Mouse (Mus musculus) heart, embryonic 15.5 days (tissue): ENCODE results near the gene Rfc2. TPM values are rescaled to one million over a fixed set of nuclear protein-coding genes. Genes with fewer than 3 reads are reported as not detected.

ENCODE experiments used
- ATAC-seq: fragments of 200-750 bp; cut with Nextera tagmentation; replicated peaks from 2 replicates; pipeline ENCODE4 v1.8.0; 2017; ENCODE audit warnings: low read depth, moderate TSS enrichment; ENCODE audit not compliant: insufficient number of reproducible peaks, insufficient read depth, low FRiP score
- H3K27ac ChIP-seq: fragments of 300-500 bp; sonication (generic); 2 replicates; pipeline ENCODE4 v1.5.1; 2015; ENCODE audit warnings: mild to moderate bottlenecking, inconsistent platforms
- H3K27me3 ChIP-seq: fragments of 300-500 bp; sonication (generic); 2 replicates; pipeline ENCODE4 v1.6.1; 2015; ENCODE audit warnings: inconsistent platforms
- H3K36me3 ChIP-seq: fragments of 300-500 bp; sonication (generic); 2 replicates; pipeline ENCODE4 v1.6.1; 2015; ENCODE audit warnings: mild to moderate bottlenecking, inconsistent platforms
- H3K4me1 ChIP-seq: fragments of 300-500 bp; sonication (generic); replicated peaks from 2 replicates; pipeline ENCODE4 v1.6.1; 2015; ENCODE audit warnings: inconsistent platforms
- H3K4me2 ChIP-seq: fragments of 300-500 bp; sonication (generic); 2 replicates; pipeline ENCODE4 v1.6.1; 2015; ENCODE audit warnings: inconsistent platforms, mild to moderate bottlenecking, moderate library complexity
- H3K4me3 ChIP-seq: fragments of 300-500 bp; sonication (generic); 2 replicates; pipeline ENCODE4 v1.5.1; 2015; ENCODE audit warnings: mild to moderate bottlenecking, inconsistent platforms
- H3K9ac ChIP-seq: fragments of 300-500 bp; sonication (generic); 2 replicates; pipeline ENCODE4 v1.6.1; 2015; ENCODE audit warnings: mild to moderate bottlenecking, inconsistent platforms
- H3K9me3 ChIP-seq: fragments of 300-500 bp; sonication (generic); replicated peaks from 2 replicates; pipeline ENCODE4 v1.6.1; 2016; ENCODE audit warnings: inconsistent platforms
- WGBS: fragments of 180-500 bp; shearing (Covaris S2); methylation state at CpG from one replicate; pipeline ENCODE4 v1.1.7; 2015; ENCODE audit warnings: mixed read lengths; 5-methylcytosine and 5-hydroxymethylcytosine counted together
- polyA plus RNA-seq: library from polyadenylated mRNA; unstranded; fragments of >200 nt; fragmentation: Nextera tagmentation; extraction: Ambion mirVana; gene quantifications from 2 replicates; pipeline ENCODE4 v1.2.1, GENCODE M21; 2015

Rfc2 gene
- polyA plus RNA-seq, 1 experiment from 2014 or later = 156 TPM

GRCm38 (mm10) chr5:134568030-134568429 lies 13.1 kb upstream of the Rfc2 start:
- peak overlapping the region; percentile 55; the same call in 1 of the 2 replicates for H3K27ac ChIP-seq
- 67% methylated on average over 3 of the region's 3 CpGs for WGBS

DNA sequence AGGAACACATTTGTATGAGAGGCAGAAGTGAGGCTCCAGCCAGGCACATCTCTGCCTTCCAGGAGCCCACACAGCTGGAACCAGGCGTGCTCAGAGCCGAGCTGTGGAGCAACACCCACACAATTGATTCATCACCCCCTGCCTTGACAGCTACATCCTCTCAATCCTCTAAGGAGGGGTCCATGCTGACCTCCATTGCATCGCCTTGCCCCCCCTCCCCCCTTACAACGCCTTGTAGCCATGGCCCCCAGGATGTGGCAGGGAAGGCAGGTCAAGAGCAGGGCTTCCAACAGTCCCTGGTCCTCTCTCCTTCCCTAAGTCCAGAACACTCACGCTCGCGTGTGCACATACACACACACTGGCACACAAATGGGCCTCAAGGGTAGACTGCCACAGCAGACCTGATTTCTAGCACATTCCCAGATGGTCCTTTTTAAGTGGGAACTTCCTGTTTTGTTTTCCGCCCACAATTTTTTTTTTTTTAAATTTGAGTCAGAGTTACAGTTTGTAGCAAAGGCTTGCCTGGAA lies 12.1 kb upstream of the Rfc2 start:
- Histone ChIP-seq H3K9ac (no peak overlapping the region), H3K27ac (peak overlapping the region; percentile 55), H3K4me2 (no peak overlapping the region), H3K27me3 (no peaks in the 10 kb centered on the region), H3K4me1 (peaks cover 17% of the 10 kb centered on the region), H3K36me3 (no peaks in the 10 kb centered on the region), H3K9me3 (no peaks in the 10 kb centered on the region), H3K4me3 (no peak overlapping the region)
- ATAC-seq = no peak
- WGBS = 51% methylated on average over 8 of the region's 8 CpGs

More at GRCm38 (mm10) chr5:134568030-134568429, 13.1 kb upstream of the Rfc2 start:
- Histone ChIP-seq H3K4me1 (peaks cover 17% of the 10 kb centered on the region), H3K9ac (no peak overlapping the region), H3K4me3 (no peak overlapping the region), H3K36me3 (no peaks in the 10 kb centered on the region), H3K4me2 (no peak overlapping the region), H3K9me3 (no peaks in the 10 kb centered on the region), H3K27me3 (no peaks in the 10 kb centered on the region)
- no peak for ATAC-seq

GRCm38 (mm10) chr5:134571730-134572507 lies 9.2 kb upstream of the Rfc2 start:
- Histone ChIP-seq H3K9me3 (no peaks in the 10 kb centered on the region), H3K27ac (peak overlapping the region; percentile 85), H3K27me3 (no peaks in the 10 kb centered on the region), H3K4me3 (peak overlapping the region; percentile 62), H3K36me3 (no peaks in the 10 kb centered on the region), H3K4me2 (peak overlapping the region; percentile 85), H3K4me1 (peaks cover 17% of the 10 kb centered on the region), H3K9ac (peak overlapping the region; percentile 60)
- 2% methylated on average over 23 of the region's 23 CpGs for WGBS
- ATAC-seq = peak; percentile 54

DNA sequence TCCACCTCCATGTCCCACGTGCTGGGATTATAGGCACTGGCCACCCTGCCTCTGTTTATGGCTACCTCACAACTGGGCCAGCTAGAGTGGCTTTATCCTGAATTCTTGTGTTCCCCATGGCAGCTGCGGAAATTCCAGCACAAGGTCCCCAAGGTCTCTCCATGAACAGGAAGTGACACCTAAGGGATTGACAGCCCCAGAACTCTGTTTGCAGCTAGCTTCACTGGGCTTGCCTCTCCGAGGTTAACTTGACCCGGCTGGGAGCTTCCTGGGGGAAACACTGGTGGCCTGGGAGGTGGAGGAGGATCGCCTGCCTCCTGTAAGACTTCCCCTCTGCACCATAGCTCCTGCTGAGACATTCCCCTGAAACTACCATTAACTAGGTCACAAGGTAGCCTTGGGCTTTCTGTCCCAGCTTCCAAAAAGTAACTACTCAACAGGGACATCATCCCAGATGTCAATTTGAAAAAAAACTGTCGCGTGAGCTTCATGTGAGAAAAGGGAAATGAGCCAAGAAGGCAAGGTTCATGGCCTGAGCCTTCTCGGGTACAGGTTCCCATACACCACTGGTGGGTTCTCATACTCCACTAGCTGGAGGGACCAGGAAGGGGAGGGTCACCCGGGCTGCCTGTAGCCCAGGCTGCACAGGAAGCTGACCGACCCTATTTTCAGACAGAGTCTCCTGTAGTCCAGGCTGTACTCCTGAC lies 8.5 kb upstream of the Rfc2 start:
- peak overlapping the region; percentile 85 for H3K27ac ChIP-seq
- WGBS = 33% methylated on average over 10 of the region's 10 CpGs
- H3K4me3 ChIP-seq = peak overlapping the region; percentile 62
- peak overlapping the region; percentile 60 for H3K9ac ChIP-seq
- H3K27me3 ChIP-seq = no peaks in the 10 kb centered on the region
- H3K36me3 ChIP-seq = no peaks in the 10 kb centered on the region
- no peak for ATAC-seq
- peaks cover 17% of the 10 kb centered on the region for H3K4me1 ChIP-seq
- peak overlapping the region; percentile 85 for H3K4me2 ChIP-seq
- H3K9me3 ChIP-seq = no peaks in the 10 kb centered on the region

GRCm38 (mm10) chr5:134575833-134576232 lies 5.3 kb upstream of the Rfc2 start:
- peaks cover 12% of the 10 kb centered on the region for H3K4me1 ChIP-seq
- H3K9me3 ChIP-seq = no peaks in the 10 kb centered on the region
- no peaks in the 10 kb centered on the region for H3K27me3 ChIP-seq
- whole genome bisulfite sequencing = 91% methylated on average over 5 of the region's 5 CpGs
- H3K36me3 ChIP-seq = no peaks in the 10 kb centered on the region
- H3K4me2 ChIP-seq = no peak overlapping the region
- no peak overlapping the region for H3K27ac ChIP-seq
- H3K4me3 ChIP-seq = no peak overlapping the region
- H3K9ac ChIP-seq = no peak overlapping the region
- no peak for ATAC-seq

- no peak for ATAC-seq
These were observed 4.5 kb upstream of the Rfc2 start for GRCm38 (mm10) chr5:134576517-134577220.

GRCm38 (mm10) chr5:134577534-134577933 lies 3.6 kb upstream of the Rfc2 start:
- no peak overlapping the region for H3K4me3 ChIP-seq
- no peaks in the 10 kb centered on the region for H3K27me3 ChIP-seq
- no peak for ATAC-seq
- H3K27ac ChIP-seq = no peak overlapping the region
- H3K4me1 ChIP-seq = peaks cover 4% of the 10 kb centered on the region
- H3K36me3 ChIP-seq = no peaks in the 10 kb centered on the region
- no peak overlapping the region for H3K4me2 ChIP-seq
- H3K9ac ChIP-seq = no peak overlapping the region
- 73% methylated on average over 7 of the region's 7 CpGs for WGBS
- H3K9me3 ChIP-seq = no peaks in the 10 kb centered on the region

More at GRCm38 (mm10) chr5:134576517-134577220, 4.5 kb upstream of the Rfc2 start:
- H3K27me3 ChIP-seq = no peaks in the 10 kb centered on the region
- H3K4me2 ChIP-seq = no peak overlapping the region
- peaks cover 9% of the 10 kb centered on the region for H3K4me1 ChIP-seq
- H3K27ac ChIP-seq = no peak overlapping the region
- 74% methylated on average over 14 of the region's 14 CpGs for WGBS
- H3K4me3 ChIP-seq = no peak overlapping the region
- no peak overlapping the region for H3K9ac ChIP-seq
- H3K36me3 ChIP-seq = no peaks in the 10 kb centered on the region
- no peaks in the 10 kb centered on the region for H3K9me3 ChIP-seq

GRCm38 (mm10) chr5:134579135-134579534 lies 2.0 kb upstream of the Rfc2 start:
- Histone ChIP-seq H3K27me3 (no peaks in the 10 kb centered on the region), H3K4me2 (no peak overlapping the region), H3K27ac (no peak overlapping the region), H3K36me3 (no peaks in the 10 kb centered on the region), H3K9me3 (no peaks in the 10 kb centered on the region), H3K9ac (no peak overlapping the region), H3K4me1 (peaks cover 10% of the 10 kb centered on the region), H3K4me3 (no peak overlapping the region)
- no peak for ATAC-seq
- WGBS = 69% methylated on average over 3 of the region's 3 CpGs

DNA sequence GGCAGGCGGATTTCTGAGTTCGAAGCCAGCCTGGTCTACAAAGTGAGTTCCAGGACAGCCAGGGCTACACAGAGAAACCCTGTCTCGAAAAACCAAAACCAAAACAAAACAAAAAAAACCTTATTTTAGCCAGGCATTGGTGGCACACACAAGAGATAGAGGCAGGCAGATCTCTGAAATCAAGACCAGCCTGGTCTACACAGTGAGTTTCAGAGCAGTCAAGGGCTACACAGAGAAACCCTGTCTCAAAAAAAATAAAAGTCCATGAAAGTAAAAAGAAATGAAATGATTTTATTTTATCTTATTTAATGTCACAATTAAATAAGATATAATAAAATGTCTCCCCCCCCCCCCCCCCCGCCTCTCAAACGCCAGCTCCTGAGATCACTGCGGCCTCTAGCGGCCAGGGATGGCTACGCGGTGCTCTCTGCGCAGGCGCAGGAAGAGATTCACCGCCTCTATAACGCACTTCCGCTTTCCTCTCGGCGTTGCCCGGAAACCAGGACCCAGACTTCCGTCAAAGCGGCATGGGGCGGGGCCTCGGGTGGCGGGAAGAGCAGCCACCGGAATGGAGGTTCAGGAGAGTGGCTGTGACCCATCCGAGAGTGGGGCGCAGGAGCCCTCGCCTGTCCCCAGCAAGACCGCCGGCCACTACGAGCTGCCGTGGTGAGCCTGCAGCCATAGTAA lies 1.2 kb downstream of the Rfc2 start:
- no peaks in the 10 kb centered on the region for H3K27me3 ChIP-seq
- H3K9me3 ChIP-seq = no peaks in the 10 kb centered on the region
- WGBS = 8% methylated on average over 30 of the region's 30 CpGs
- ATAC-seq = peak; percentile 95
- no peaks in the 10 kb centered on the region for H3K36me3 ChIP-seq
- peak overlapping the region; percentile 74 for H3K27ac ChIP-seq
- peak overlapping the region; percentile 95 for H3K9ac ChIP-seq
- peaks cover 10% of the 10 kb centered on the region for H3K4me1 ChIP-seq
- peak overlapping the region; percentile 99 for H3K4me3 ChIP-seq
- peak overlapping the region; percentile 73 for H3K4me2 ChIP-seq

DNA sequence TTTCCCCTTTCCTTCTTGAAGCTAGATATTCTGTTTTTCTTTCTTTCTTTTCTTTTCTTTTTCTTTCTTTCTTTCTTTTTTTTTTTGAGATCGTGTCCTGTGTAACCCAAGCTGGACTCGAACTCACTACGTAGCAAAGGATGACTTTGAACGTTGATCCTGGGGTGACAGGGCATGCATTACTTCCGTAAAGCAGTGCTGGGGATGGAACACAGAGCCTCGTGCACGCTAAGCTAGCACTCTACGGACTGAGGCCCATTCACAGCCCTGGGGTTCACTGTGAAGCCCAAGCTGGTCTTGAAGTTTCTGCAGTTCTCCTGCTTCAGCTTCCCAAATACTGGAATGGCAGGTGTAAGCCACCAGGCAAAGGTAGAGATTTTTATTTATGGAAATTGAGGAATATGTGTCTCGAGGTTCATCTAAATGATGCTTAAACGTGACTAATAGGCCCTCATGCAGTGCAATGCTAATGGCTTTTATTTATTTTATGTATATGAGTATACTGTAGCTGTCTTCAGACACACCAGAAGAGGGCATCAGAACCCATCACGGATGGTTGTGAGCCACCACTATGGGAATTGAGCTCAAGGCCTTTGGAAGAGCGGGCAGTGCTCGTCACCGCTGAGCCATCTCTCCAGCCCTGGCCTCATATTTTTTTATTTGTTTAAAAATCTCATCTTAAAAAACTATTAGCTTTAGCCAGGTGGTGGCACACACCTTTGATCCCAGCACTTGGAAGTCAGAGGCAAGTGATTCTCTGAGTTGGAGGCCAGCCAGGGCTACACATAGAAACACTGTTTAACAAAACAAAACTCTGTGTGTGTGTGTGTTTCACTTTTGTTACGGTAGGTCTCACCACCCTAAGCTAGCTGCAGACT lies 2.1 kb downstream of the Rfc2 start:
- peak overlapping the region; percentile 99 for H3K4me3 ChIP-seq
- peak overlapping the region; percentile 95 for H3K9ac ChIP-seq
- peak overlapping the region; percentile 73 for H3K4me2 ChIP-seq
- H3K36me3 ChIP-seq = no peaks in the 10 kb centered on the region
- peaks cover 10% of the 10 kb centered on the region for H3K4me1 ChIP-seq
- H3K27me3 ChIP-seq = no peaks in the 10 kb centered on the region
- peak overlapping the region; percentile 74 for H3K27ac ChIP-seq
- ATAC-seq = no peak
- 28% methylated on average over 15 of the region's 15 CpGs for WGBS
- no peaks in the 10 kb centered on the region for H3K9me3 ChIP-seq
